Mouse (Mus musculus): Measurements from ENCODE around the gene Il10rb. TPM values are rescaled to one million over a fixed set of nuclear protein-coding genes. Genes with fewer than 3 reads are reported as not detected.
"Not testable (repeated sequence)": the region's sequence is repeated elsewhere in the genome, so short reads cannot be mapped to it uniquely, and the experiment has no call there.

Gene Il10rb
- polyA plus RNA-seq, 1 experiment from 2014 or later, result 52.3 TPM

DNA sequence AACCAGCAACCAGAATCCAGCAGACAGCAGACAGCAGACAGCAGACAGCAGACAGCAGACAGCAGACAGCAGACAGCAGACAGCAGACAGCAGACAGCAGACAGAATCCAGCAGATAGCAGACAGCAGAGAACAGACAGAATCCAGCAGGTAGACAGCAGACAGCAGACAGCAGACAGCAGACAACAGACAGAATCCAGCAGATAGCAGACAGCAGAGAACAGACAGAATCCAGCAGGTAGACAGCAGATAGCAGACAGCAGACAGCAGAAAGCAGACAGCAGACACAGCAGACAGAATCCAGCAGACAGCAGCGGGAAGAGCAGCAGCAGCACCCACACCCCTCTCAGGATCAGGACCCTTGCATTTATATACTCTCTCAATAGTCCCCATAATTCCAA is 32.6 kb downstream of the Il10rb start:
- H3K4me2 ChIP-seq (ENCODE audit: low read depth, low read length); H3K36me3 ChIP-seq (ENCODE audit: control insufficient read depth, insufficient read depth, low read length); ATAC-seq (ENCODE audit: insufficient read depth, low FRiP score); H3K9me3 ChIP-seq (replicated peaks; ENCODE audit: control insufficient read depth, low read length); H3K9ac ChIP-seq (ENCODE audit: low read length); H3K4me3 ChIP-seq (replicated peaks; ENCODE audit: low read length); H3K27me3 ChIP-seq (ENCODE audit: control insufficient read depth, insufficient read depth, low read length); H3K27ac ChIP-seq (ENCODE audit: low read length): not testable (repeated sequence)
- WGBS, result 72% methylated on average over 1 of the region's 1 CpGs
- peaks cover 11% of the 10 kb centered on the region; the same call in 1 of the 2 replicates for H3K4me1 ChIP-seq (ENCODE audit: control insufficient read depth, insufficient read depth, low read length)

DNA sequence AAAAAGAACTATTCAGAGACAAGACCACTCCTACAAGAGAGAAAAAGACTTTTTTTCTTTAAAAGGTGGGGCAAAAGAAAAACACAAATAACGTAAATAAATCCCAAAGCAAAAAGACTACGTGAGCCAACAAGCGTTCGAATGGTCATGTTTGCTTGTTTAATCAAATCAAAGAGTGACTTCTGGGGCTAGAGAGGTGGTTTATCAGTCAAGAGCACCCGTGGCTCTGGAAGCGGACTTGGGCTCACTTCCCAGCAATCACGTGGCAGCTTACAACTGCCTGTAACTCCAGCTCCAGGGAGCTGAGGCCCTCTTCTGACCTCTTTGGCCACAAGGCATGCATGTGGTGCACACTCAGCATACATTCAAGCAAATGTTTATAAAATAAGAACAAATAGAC is 35.4 kb downstream of the Il10rb start:
- Histone ChIP-seq H3K4me3 (replicated peaks; ENCODE audit: low read length) (no peak overlapping the region), H3K9me3 (replicated peaks; ENCODE audit: control insufficient read depth, low read length) (no peaks in the 10 kb centered on the region), H3K27me3 (ENCODE audit: control insufficient read depth, insufficient read depth, low read length) (no peaks in the 10 kb centered on the region), H3K27ac (ENCODE audit: low read length) (no peak overlapping the region), H3K4me2 (ENCODE audit: low read depth, low read length) (no peak overlapping the region), H3K4me1 (ENCODE audit: control insufficient read depth, insufficient read depth, low read length) (peaks cover 11% of the 10 kb centered on the region; the same call in 1 of the 2 replicates), H3K9ac (ENCODE audit: low read length) (no peak overlapping the region), H3K36me3 (ENCODE audit: control insufficient read depth, insufficient read depth, low read length) (no peaks in the 10 kb centered on the region)
- ATAC-seq (ENCODE audit: insufficient read depth, low FRiP score), result peak; percentile 76
- 35% methylated on average over 7 of the region's 7 CpGs for WGBS

DNA sequence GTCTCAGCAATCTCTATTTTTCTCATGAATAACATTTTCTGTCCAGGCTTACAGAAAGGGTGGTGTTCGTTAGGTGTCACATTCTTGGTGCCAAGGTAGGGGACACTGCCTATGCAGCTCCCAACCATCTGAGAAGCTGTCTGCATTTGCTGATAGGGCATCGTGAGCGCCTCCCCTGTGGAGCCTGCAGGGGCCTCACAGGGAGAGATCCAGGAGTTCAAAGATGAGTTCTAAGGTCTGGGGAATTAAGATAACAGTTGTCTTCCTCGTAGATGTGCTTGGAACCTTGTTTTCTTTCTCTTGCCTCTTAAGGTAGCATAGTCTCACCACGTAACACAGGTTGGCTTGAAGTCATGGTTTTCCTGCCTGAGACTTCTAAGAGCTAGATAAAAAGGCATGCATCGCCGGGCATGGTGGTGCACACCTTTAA is 35.9 kb downstream of the Il10rb start:
- Histone ChIP-seq H3K9ac (ENCODE audit: low read length) (no peak overlapping the region), H3K4me1 (ENCODE audit: control insufficient read depth, insufficient read depth, low read length) (peaks cover 11% of the 10 kb centered on the region; the same call in 1 of the 2 replicates), H3K36me3 (ENCODE audit: control insufficient read depth, insufficient read depth, low read length) (no peaks in the 10 kb centered on the region), H3K4me3 (replicated peaks; ENCODE audit: low read length) (no peak overlapping the region), H3K9me3 (replicated peaks; ENCODE audit: control insufficient read depth, low read length) (no peaks in the 10 kb centered on the region), H3K27ac (ENCODE audit: low read length) (no peak overlapping the region), H3K4me2 (ENCODE audit: low read depth, low read length) (no peak overlapping the region), H3K27me3 (ENCODE audit: control insufficient read depth, insufficient read depth, low read length) (no peaks in the 10 kb centered on the region)
- peak; percentile 83 for ATAC-seq (ENCODE audit: insufficient read depth, low FRiP score)
- 69% methylated on average over 7 of the region's 7 CpGs for WGBS

DNA sequence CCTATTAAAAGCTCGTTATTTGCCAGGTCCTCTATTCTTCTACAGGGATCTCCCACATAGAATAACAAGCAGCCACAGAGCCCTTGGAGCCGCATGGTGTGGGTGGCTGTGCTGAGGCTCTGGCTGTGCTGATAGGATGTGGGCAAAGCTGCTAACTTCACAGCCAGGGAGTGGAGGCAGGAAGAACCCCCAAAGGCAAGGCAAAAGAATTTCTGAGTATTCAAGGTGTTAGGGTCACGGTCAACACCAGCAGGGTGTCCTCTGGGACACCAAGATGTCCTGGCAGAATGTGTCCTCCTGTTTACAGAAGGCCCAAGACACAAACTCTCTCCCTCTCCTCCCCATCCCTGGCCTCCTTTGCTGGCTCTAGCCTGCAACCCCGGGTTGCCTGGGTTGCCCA is 36.5 kb downstream of the Il10rb start:
- H3K9me3 ChIP-seq (replicated peaks; ENCODE audit: control insufficient read depth, low read length), result no peaks in the 10 kb centered on the region
- H3K4me1 ChIP-seq (ENCODE audit: control insufficient read depth, insufficient read depth, low read length), result peaks cover 16% of the 10 kb centered on the region
- H3K4me2 ChIP-seq (ENCODE audit: low read depth, low read length), result no peak overlapping the region
- 65% methylated on average over 4 of the region's 4 CpGs for WGBS
- no peaks in the 10 kb centered on the region for H3K36me3 ChIP-seq (ENCODE audit: control insufficient read depth, insufficient read depth, low read length)
- no peaks in the 10 kb centered on the region for H3K27me3 ChIP-seq (ENCODE audit: control insufficient read depth, insufficient read depth, low read length)
- H3K27ac ChIP-seq (ENCODE audit: low read length), result no peak overlapping the region
- no peak overlapping the region for H3K4me3 ChIP-seq (replicated peaks; ENCODE audit: low read length)
- no peak overlapping the region for H3K9ac ChIP-seq (ENCODE audit: low read length)
- no peak for ATAC-seq (ENCODE audit: insufficient read depth, low FRiP score)

DNA sequence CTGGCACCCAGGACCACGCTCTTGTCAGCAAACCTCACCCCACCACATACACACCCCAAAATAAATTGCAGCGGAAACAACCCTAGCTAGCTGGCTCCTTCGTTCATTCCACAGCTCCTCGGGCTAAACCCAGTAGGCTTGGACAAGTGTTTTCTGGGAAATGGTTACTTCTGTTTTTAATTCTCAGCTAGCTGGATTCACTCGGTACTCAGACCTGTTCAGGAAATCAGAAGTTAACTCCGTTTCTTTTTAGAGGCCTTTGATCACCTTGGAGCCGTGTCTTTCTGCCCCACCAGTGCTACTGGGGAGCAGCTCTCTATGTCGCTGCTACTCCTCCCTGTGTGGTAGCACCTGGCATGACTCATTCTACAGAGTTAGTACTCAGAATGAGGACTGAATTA is 37.2 kb downstream of the Il10rb start:
- ATAC-seq (ENCODE audit: insufficient read depth, low FRiP score), result no peak
- Histone ChIP-seq H3K9me3 (replicated peaks; ENCODE audit: control insufficient read depth, low read length) (no peaks in the 10 kb centered on the region), H3K27me3 (ENCODE audit: control insufficient read depth, insufficient read depth, low read length) (no peaks in the 10 kb centered on the region)

DNA sequence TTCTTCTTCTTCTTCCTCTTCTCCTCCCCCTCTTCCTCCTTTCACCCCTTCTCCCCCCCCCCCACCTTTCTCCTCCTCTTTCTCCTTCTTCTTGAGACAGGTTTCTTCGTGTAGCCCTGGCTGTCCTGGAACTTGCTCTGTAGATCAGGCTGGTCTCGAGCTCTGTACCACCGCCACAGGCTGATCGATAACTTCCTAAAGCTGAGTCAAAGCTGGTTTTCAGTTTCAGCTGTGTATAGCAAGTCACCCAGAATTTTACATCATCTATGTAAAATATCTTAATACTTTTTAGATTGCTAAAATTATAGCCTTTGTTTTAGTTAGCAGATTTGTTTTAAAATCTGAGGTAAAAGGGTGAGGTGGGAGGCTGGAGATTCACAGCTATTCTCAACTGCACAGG is 38.9 kb downstream of the Il10rb start:
- ATAC-seq (ENCODE audit: insufficient read depth, low FRiP score), result no peak
- Histone ChIP-seq H3K9ac (ENCODE audit: low read length) (no peak overlapping the region), H3K4me2 (ENCODE audit: low read depth, low read length) (no peak overlapping the region), H3K4me3 (replicated peaks; ENCODE audit: low read length) (no peak overlapping the region), H3K36me3 (ENCODE audit: control insufficient read depth, insufficient read depth, low read length) (no peaks in the 10 kb centered on the region), H3K4me1 (ENCODE audit: control insufficient read depth, insufficient read depth, low read length) (peaks cover 20% of the 10 kb centered on the region), H3K27me3 (ENCODE audit: control insufficient read depth, insufficient read depth, low read length) (no peaks in the 10 kb centered on the region), H3K27ac (ENCODE audit: low read length) (no peak overlapping the region), H3K9me3 (replicated peaks; ENCODE audit: control insufficient read depth, low read length) (no peaks in the 10 kb centered on the region)
- WGBS, result 82% methylated on average over 4 of the region's 4 CpGs

More for the DNA sequence above, 37.2 kb downstream of the Il10rb start:
- peaks cover 20% of the 10 kb centered on the region for H3K4me1 ChIP-seq (ENCODE audit: control insufficient read depth, insufficient read depth, low read length)
- 74% methylated on average over 8 of the region's 8 CpGs for WGBS
- H3K4me3 ChIP-seq (replicated peaks; ENCODE audit: low read length), result no peak overlapping the region
- H3K4me2 ChIP-seq (ENCODE audit: low read depth, low read length), result no peak overlapping the region
- H3K9ac ChIP-seq (ENCODE audit: low read length), result no peak overlapping the region
- H3K36me3 ChIP-seq (ENCODE audit: control insufficient read depth, insufficient read depth, low read length), result no peaks in the 10 kb centered on the region
- H3K27ac ChIP-seq (ENCODE audit: low read length), result no peak overlapping the region

DNA sequence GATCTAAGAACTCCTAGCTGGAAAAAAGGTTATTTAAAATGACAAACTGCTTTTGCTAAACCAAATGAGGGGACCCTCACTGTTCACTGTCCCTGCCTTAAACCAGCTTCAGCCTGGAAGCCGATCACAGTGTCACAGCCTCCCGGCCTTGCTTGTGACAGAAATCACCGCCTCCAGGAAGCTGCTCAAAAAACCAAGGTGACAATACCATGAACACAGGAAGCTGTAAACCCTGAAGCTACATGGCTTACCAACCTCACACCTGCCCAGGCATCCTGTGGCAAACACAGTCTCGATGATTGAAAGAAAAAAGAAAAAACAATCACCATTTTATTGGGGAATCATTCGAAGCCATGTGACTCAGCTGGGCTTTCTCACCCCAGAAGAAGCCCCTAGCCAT is 39.6 kb downstream of the Il10rb start:
- 71% methylated on average over 5 of the region's 5 CpGs for WGBS
- no peaks in the 10 kb centered on the region for H3K9me3 ChIP-seq (replicated peaks; ENCODE audit: control insufficient read depth, low read length)

DNA sequence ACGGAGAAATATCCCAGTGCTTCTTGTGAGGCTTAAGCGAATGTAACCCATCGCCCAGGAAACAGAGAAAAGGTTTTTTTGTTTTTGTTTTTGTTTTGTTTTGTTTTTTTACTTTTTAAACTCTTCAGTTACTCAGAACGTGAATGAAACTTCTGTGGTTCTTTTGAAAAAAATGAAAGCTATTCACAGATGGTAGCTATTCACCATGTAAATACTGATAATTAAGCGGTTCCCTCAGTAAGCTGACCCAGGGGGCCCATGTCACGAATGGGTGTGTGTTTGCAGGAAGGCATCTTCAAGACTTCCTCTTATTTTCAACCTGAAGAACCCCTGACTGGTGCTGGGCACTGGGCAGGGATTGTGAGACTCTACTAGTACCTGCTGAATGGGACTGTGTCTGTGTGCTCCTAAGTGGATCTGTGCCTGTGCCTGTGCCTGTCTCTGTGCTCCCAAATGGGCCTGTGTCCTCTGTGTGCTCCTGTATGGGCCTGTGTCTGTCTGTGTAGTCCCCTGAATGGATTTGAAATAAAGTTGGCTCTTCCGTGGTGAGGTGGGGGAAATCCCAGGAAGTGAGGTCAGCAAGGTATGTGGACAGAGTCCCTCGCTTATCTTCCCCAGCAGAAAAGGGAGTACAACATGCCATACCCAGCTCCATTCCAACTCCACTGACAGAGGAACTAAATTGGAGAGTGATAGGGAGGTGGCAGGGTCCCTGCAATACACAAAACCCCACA is 41.0 kb downstream of the Il10rb start:
- Histone ChIP-seq H3K4me1 (ENCODE audit: control insufficient read depth, insufficient read depth, low read length) (peaks cover 12% of the 10 kb centered on the region), H3K36me3 (ENCODE audit: control insufficient read depth, insufficient read depth, low read length) (no peaks in the 10 kb centered on the region), H3K27ac (ENCODE audit: low read length) (no peak overlapping the region), H3K9ac (ENCODE audit: low read length) (peak overlapping the region; percentile 20; the same call in 1 of the 2 replicates), H3K27me3 (ENCODE audit: control insufficient read depth, insufficient read depth, low read length) (no peaks in the 10 kb centered on the region), H3K4me3 (replicated peaks; ENCODE audit: low read length) (no peak overlapping the region), H3K9me3 (replicated peaks; ENCODE audit: control insufficient read depth, low read length) (no peaks in the 10 kb centered on the region), H3K4me2 (ENCODE audit: low read depth, low read length) (no peak overlapping the region)
- peak; percentile 42; the same call in 1 of the 2 replicates for ATAC-seq (ENCODE audit: insufficient read depth, low FRiP score)
- 72% methylated on average over 8 of the region's 8 CpGs for WGBS

More for the DNA sequence above, 39.6 kb downstream of the Il10rb start:
- no peak overlapping the region for H3K4me3 ChIP-seq (replicated peaks; ENCODE audit: low read length)
- H3K27ac ChIP-seq (ENCODE audit: low read length), result no peak overlapping the region
- H3K9ac ChIP-seq (ENCODE audit: low read length), result no peak overlapping the region
- no peaks in the 10 kb centered on the region for H3K36me3 ChIP-seq (ENCODE audit: control insufficient read depth, insufficient read depth, low read length)
- H3K27me3 ChIP-seq (ENCODE audit: control insufficient read depth, insufficient read depth, low read length), result no peaks in the 10 kb centered on the region
- no peak for ATAC-seq (ENCODE audit: insufficient read depth, low FRiP score)
- H3K4me1 ChIP-seq (ENCODE audit: control insufficient read depth, insufficient read depth, low read length), result peaks cover 20% of the 10 kb centered on the region
- no peak overlapping the region for H3K4me2 ChIP-seq (ENCODE audit: low read depth, low read length)

DNA sequence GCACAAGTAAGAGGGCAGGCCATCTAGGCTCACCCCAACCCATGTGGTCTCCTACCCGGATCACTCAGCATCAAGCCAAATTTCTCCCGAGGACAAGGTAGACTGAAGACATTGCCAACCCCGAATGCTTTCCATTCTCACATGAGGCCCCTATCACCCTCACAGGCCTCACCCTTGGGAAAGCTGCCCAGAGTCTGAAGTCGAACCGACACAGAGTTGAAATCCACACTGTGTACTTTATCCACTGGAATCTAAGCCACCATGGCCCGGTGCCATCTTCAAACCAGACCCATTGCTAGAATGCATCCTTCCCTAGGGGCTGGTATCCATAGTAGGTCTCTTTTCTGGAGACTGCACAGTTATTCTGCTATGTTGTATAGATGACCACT is 41.5 kb downstream of the Il10rb start:
- Histone ChIP-seq H3K9ac (ENCODE audit: low read length) (no peak overlapping the region), H3K27ac (ENCODE audit: low read length) (no peak overlapping the region), H3K36me3 (ENCODE audit: control insufficient read depth, insufficient read depth, low read length) (no peaks in the 10 kb centered on the region), H3K9me3 (replicated peaks; ENCODE audit: control insufficient read depth, low read length) (no peaks in the 10 kb centered on the region), H3K4me3 (replicated peaks; ENCODE audit: low read length) (no peak overlapping the region), H3K4me2 (ENCODE audit: low read depth, low read length) (no peak overlapping the region), H3K4me1 (ENCODE audit: control insufficient read depth, insufficient read depth, low read length) (peaks cover 16% of the 10 kb centered on the region), H3K27me3 (ENCODE audit: control insufficient read depth, insufficient read depth, low read length) (no peaks in the 10 kb centered on the region)
- WGBS, result 46% methylated on average over 6 of the region's 6 CpGs
- ATAC-seq (ENCODE audit: insufficient read depth, low FRiP score), result peak; percentile 49; the same call in 1 of the 2 replicates

Data from stomach, embryonic 16.5 days (tissue).